Mouse (Mus musculus) liver, embryonic 15.5 days (tissue): Measurements from ENCODE around the gene Dusp5. TPM values are rescaled to one million over a fixed set of nuclear protein-coding genes. Genes with fewer than 3 reads are reported as not detected.
A peak's percentile ranks its signal among the peaks of the same experiment; 100 is the strongest.
"Not testable (repeated sequence)": the region's sequence is repeated elsewhere in the genome, so short reads cannot be mapped to it uniquely, and the experiment has no call there.

Experiments
- ATAC-seq: fragments of 200-750 bp; cut with Nextera tagmentation; 2 replicates; pipeline ENCODE4 v1.8.0; 2017; ENCODE audit warnings: moderate number of reproducible peaks, mild to moderate bottlenecking, moderate library complexity; ENCODE audit not compliant: insufficient read depth
- H3K27ac ChIP-seq: fragments of 300-500 bp; sonication (generic); replicated peaks from 2 replicates; pipeline ENCODE4 v1.5.1; 2015; ENCODE audit warnings: mild to moderate bottlenecking, inconsistent platforms
- H3K27me3 ChIP-seq: fragments of 300-500 bp; sonication (generic); 2 replicates; pipeline ENCODE4 v1.6.1; 2015; ENCODE audit warnings: mild to moderate bottlenecking, inconsistent platforms
- H3K36me3 ChIP-seq: fragments of 300-500 bp; sonication (generic); replicated peaks from 2 replicates; pipeline ENCODE4 v1.6.1; 2015; ENCODE audit warnings: moderate library complexity, mild to moderate bottlenecking, inconsistent platforms
- H3K4me1 ChIP-seq: fragments of 300-500 bp; sonication (generic); replicated peaks from 2 replicates; pipeline ENCODE4 v1.6.1; 2015; ENCODE audit warnings: inconsistent platforms
- H3K4me2 ChIP-seq: fragments of 300-500 bp; sonication (generic); 2 replicates; pipeline ENCODE4 v1.6.1; 2015; ENCODE audit warnings: moderate library complexity, mild to moderate bottlenecking, inconsistent platforms
- H3K4me3 ChIP-seq: fragments of 300-500 bp; sonication (generic); replicated peaks from 2 replicates; pipeline ENCODE4 v1.5.1; 2015; ENCODE audit warnings: mild to moderate bottlenecking, inconsistent platforms
- H3K9ac ChIP-seq: fragments of 300-500 bp; sonication (generic); 2 replicates; pipeline ENCODE4 v1.6.1; 2015; ENCODE audit warnings: moderate library complexity, mild to moderate bottlenecking, inconsistent platforms
- H3K9me3 ChIP-seq: fragments of 300-500 bp; sonication (generic); replicated peaks from 2 replicates; pipeline ENCODE4 v1.6.1; 2016; ENCODE audit warnings: inconsistent platforms
- WGBS: fragments of 180-500 bp; shearing (Covaris S2); methylation state at CpG from one replicate; pipeline ENCODE4 v1.1.7; 2015; ENCODE audit warnings: mixed read lengths; ENCODE audit not compliant: insufficient replicate concordance; 5-methylcytosine and 5-hydroxymethylcytosine counted together
- polyA plus RNA-seq: library from polyadenylated mRNA; unstranded; fragments of >200 nt; fragmentation: Nextera tagmentation; extraction: Ambion mirVana; gene quantifications from 2 replicates; pipeline ENCODE4 v1.2.1, GENCODE M21; 2015

Gene Dusp5
- polyA plus RNA-seq, 1 experiment from 2014 or later, result 2.4 TPM

- 72% methylated on average over 8 of the region's 8 CpGs for WGBS
- H3K4me1 ChIP-seq, result peaks cover 7% of the 10 kb centered on the region
- ATAC-seq, result no peak
Measured at GRCm38 (mm10) chr19:53499049-53499448, 29.9 kb upstream of the Dusp5 start.

GRCm38 (mm10) chr19:53499451-53499940 is 29.4 kb upstream of the Dusp5 start:
- no peak for ATAC-seq
- H3K27me3 ChIP-seq, result no peaks in the 10 kb centered on the region
- 62% methylated on average over 4 of the region's 4 CpGs for WGBS
- no peak overlapping the region for H3K4me3 ChIP-seq
- no peak overlapping the region for H3K27ac ChIP-seq
- no peaks in the 10 kb centered on the region for H3K36me3 ChIP-seq
- H3K4me2 ChIP-seq, result no peak overlapping the region
- H3K9ac ChIP-seq, result no peak overlapping the region
- H3K9me3 ChIP-seq, result no peaks in the 10 kb centered on the region
- H3K4me1 ChIP-seq, result peaks cover 7% of the 10 kb centered on the region

More at GRCm38 (mm10) chr19:53499049-53499448, 29.9 kb upstream of the Dusp5 start:
- Histone ChIP-seq H3K4me2 (no peak overlapping the region), H3K27me3 (no peaks in the 10 kb centered on the region), H3K4me3 (no peak overlapping the region), H3K9me3 (no peaks in the 10 kb centered on the region), H3K9ac (no peak overlapping the region), H3K27ac (no peak overlapping the region), H3K36me3 (no peaks in the 10 kb centered on the region)

GRCm38 (mm10) chr19:53500298-53501006 is 28.5 kb upstream of the Dusp5 start:
- WGBS, result 67% methylated on average over 25 of the region's 25 CpGs
- no peak; the same call in 1 of the 2 replicates for ATAC-seq
- no peak overlapping the region for H3K27ac ChIP-seq

GRCm38 (mm10) chr19:53501239-53501638 is 27.7 kb upstream of the Dusp5 start:
- not testable (repeated sequence) for ATAC-seq, H3K4me2 ChIP-seq, H3K9me3 ChIP-seq, H3K27ac ChIP-seq, H3K4me3 ChIP-seq, H3K27me3 ChIP-seq, H3K9ac ChIP-seq, H3K36me3 ChIP-seq
- H3K4me1 ChIP-seq, result peaks cover 11% of the 10 kb centered on the region
- WGBS, result 50% methylated on average over 7 of the region's 7 CpGs

More at GRCm38 (mm10) chr19:53500298-53501006, 28.5 kb upstream of the Dusp5 start:
- Histone ChIP-seq H3K27me3 (no peaks in the 10 kb centered on the region), H3K4me1 (peaks cover 11% of the 10 kb centered on the region), H3K9ac (no peak overlapping the region), H3K4me3 (no peak overlapping the region), H3K4me2 (no peak overlapping the region), H3K9me3 (no peaks in the 10 kb centered on the region), H3K36me3 (no peaks in the 10 kb centered on the region)

- Histone ChIP-seq H3K27me3 (no peaks in the 10 kb centered on the region), H3K4me2 (no peak overlapping the region), H3K4me1 (peaks cover 11% of the 10 kb centered on the region), H3K36me3 (no peaks in the 10 kb centered on the region), H3K4me3 (no peak overlapping the region), H3K9me3 (no peaks in the 10 kb centered on the region), H3K27ac (no peak overlapping the region), H3K9ac (no peak overlapping the region)
- ATAC-seq, result no peak
- WGBS, result 77% methylated on average over 2 of the region's 2 CpGs
Measured at GRCm38 (mm10) chr19:53501765-53502164, 27.1 kb upstream of the Dusp5 start.

- 56% methylated on average over 9 of the region's 9 CpGs for WGBS
- Histone ChIP-seq H3K4me2 (no peak overlapping the region), H3K4me3 (no peak overlapping the region), H3K27me3 (no peaks in the 10 kb centered on the region), H3K36me3 (no peaks in the 10 kb centered on the region), H3K4me1 (peaks cover 11% of the 10 kb centered on the region), H3K9ac (no peak overlapping the region), H3K27ac (no peak overlapping the region), H3K9me3 (no peaks in the 10 kb centered on the region)
- ATAC-seq, result no peak
Measured at GRCm38 (mm10) chr19:53502891-53503371, 26.0 kb upstream of the Dusp5 start.

GRCm38 (mm10) chr19:53504181-53504580 is 24.7 kb upstream of the Dusp5 start:
- H3K9me3 ChIP-seq, result no peaks in the 10 kb centered on the region
- peaks cover 11% of the 10 kb centered on the region for H3K4me1 ChIP-seq
- no peak overlapping the region for H3K27ac ChIP-seq
- WGBS, result 46% methylated on average over 7 of the region's 7 CpGs
- H3K9ac ChIP-seq, result no peak overlapping the region
- H3K4me2 ChIP-seq, result no peak overlapping the region
- no peaks in the 10 kb centered on the region for H3K27me3 ChIP-seq
- no peak for ATAC-seq
- no peak overlapping the region for H3K4me3 ChIP-seq
- H3K36me3 ChIP-seq, result no peaks in the 10 kb centered on the region

- no peaks in the 10 kb centered on the region for H3K9me3 ChIP-seq
- no peak for ATAC-seq
- H3K9ac ChIP-seq, result no peak overlapping the region
- 75% methylated on average over 10 of the region's 10 CpGs for WGBS
- peaks cover 5% of the 10 kb centered on the region for H3K4me1 ChIP-seq
- no peak overlapping the region for H3K27ac ChIP-seq
- H3K27me3 ChIP-seq, result no peaks in the 10 kb centered on the region
- H3K36me3 ChIP-seq, result no peaks in the 10 kb centered on the region
- H3K4me3 ChIP-seq, result no peak overlapping the region
- H3K4me2 ChIP-seq, result no peak overlapping the region
Measured at GRCm38 (mm10) chr19:53505728-53506127, 23.2 kb upstream of the Dusp5 start.

GRCm38 (mm10) chr19:53507497-53507896 is 21.4 kb upstream of the Dusp5 start:
- ATAC-seq, result peak; percentile 31; the same call in 1 of the 2 replicates
- Histone ChIP-seq H3K4me1 (peaks cover 4% of the 10 kb centered on the region; the same call in 1 of the 2 replicates), H3K9me3 (no peaks in the 10 kb centered on the region), H3K36me3 (no peaks in the 10 kb centered on the region), H3K9ac (no peak overlapping the region), H3K4me3 (no peak overlapping the region), H3K27ac (no peak overlapping the region), H3K27me3 (no peaks in the 10 kb centered on the region), H3K4me2 (no peak overlapping the region)
- WGBS, result 38% methylated on average over 8 of the region's 8 CpGs

GRCm38 (mm10) chr19:53511244-53511934 is 17.5 kb upstream of the Dusp5 start:
- Histone ChIP-seq H3K9me3 (no peaks in the 10 kb centered on the region), H3K4me2 (no peak overlapping the region), H3K27me3 (no peaks in the 10 kb centered on the region), H3K27ac (no peak overlapping the region), H3K36me3 (no peaks in the 10 kb centered on the region), H3K4me3 (no peak overlapping the region), H3K4me1 (no peaks in the 10 kb centered on the region), H3K9ac (no peak overlapping the region)
- no peak for ATAC-seq
- 57% methylated on average over 13 of the region's 13 CpGs for WGBS

GRCm38 (mm10) chr19:53517370-53518096 is 11.4 kb upstream of the Dusp5 start:
- Histone ChIP-seq H3K4me1 (peaks cover 24% of the 10 kb centered on the region), H3K27ac (no peak overlapping the region), H3K9me3 (no peaks in the 10 kb centered on the region), H3K27me3 (0 out of 2 replicates have a peak, but pooled peaks cover 4% of the 10 kb centered on the region), H3K4me3 (no peak overlapping the region), H3K36me3 (no peaks in the 10 kb centered on the region), H3K9ac (no peak overlapping the region), H3K4me2 (no peak overlapping the region)
- WGBS, result 52% methylated on average over 18 of the region's 18 CpGs
- no peak for ATAC-seq
